Mouse (Mus musculus) thymus, postnatal 14 days (tissue): ENCODE data around the gene Cd164l2.

Experiments used
- DNase-seq: peaks from one replicate; pipeline ENCODE4 v3.0.0; 2021

Cd164l2 gene

GRCm38 (mm10) chr4:133261641-133262374, 49.9 kb downstream of the Cd164l2 start:
- DNase-seq: peak; percentile 85

- DNase-seq: no peak
Observed at GRCm38 (mm10) chr4:133262375-133262765, 50.4 kb downstream of the Cd164l2 start.

- peak; percentile 59 for DNase-seq
Observed at GRCm38 (mm10) chr4:133262882-133263281, 51.0 kb downstream of the Cd164l2 start, which contains the start of gene Sytl1. Gene Sytl1, minus strand, starts transcription at chr4:133263113.

- no peak for DNase-seq
Observed at GRCm38 (mm10) chr4:133263756-133264155, 51.8 kb downstream of the Cd164l2 start.

GRCm38 (mm10) chr4:133264559-133264958, 52.6 kb downstream of the Cd164l2 start:
- DNase-seq: no peak

GRCm38 (mm10) chr4:133265297-133265696, 53.4 kb downstream of the Cd164l2 start:
- no peak for DNase-seq

- no peak for DNase-seq
Observed at GRCm38 (mm10) chr4:133265759-133266158, 53.8 kb downstream of the Cd164l2 start.

- DNase-seq: no peak
Observed at GRCm38 (mm10) chr4:133266248-133266880, 54.4 kb downstream of the Cd164l2 start.

GRCm38 (mm10) chr4:133268931-133269330, 57.0 kb downstream of the Cd164l2 start:
- DNase-seq: no peak

- no peak for DNase-seq
Observed at GRCm38 (mm10) chr4:133269596-133269995, 57.7 kb downstream of the Cd164l2 start.

GRCm38 (mm10) chr4:133270929-133271328, 59.0 kb downstream of the Cd164l2 start:
- no peak for DNase-seq
